Mouse (Mus musculus): Measurements from ENCODE around the gene Osbpl2.

Osbpl2 gene

GRCm38 (mm10) chr2:180201303-180201702 lies 82.2 kb downstream of the Osbpl2 start:
- DNase-seq (ENCODE audit: low read depth, low spot score): no peak

DNA sequence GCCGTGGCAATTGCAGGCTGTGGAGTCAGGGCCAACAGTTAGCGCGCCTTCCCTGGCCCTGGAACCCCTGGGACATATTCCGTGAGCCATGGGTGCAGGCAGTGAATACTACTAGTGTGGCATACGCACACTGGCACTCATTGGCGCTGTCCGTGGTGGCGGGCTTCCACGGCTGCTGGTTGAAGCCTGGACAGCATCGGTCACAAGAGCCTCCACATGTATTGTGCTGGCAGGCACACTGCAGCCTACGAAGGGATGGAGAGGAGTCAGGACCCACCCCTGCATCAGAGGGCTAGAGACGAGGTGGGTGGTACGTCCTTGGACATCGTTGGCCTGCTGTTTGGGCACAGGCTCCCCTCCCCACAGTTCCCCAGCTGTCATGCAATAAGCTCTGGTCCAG lies 83.2 kb downstream of the Osbpl2 start:
- DNase-seq (ENCODE audit: low read depth, low spot score): no peak

- DNase-seq (ENCODE audit: low read depth, low spot score): no peak
These were observed 83.7 kb downstream of the Osbpl2 start for GRCm38 (mm10) chr2:180202805-180203204.

DNA sequence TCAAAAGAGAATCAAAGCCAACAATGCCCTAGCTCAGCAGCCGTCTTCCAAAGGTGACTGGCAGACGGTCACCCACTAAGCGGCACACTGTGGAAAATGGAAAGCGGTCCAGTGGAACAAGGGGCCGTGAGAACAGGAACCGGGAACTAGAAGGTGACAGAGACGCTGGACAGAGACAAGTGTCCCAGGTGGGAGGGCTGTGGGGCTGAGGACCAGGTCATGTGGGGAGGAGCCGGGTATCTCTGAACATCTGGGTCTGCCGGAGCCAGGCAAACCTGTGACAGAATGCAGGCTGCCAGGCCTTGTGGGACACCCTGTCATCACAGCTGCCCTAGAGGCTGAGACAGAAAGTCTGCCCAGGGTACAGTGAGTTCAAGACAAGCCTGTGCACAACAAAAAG lies 85.4 kb downstream of the Osbpl2 start:
- no peak for DNase-seq (ENCODE audit: low read depth, low spot score)

- no peak for DNase-seq (ENCODE audit: low read depth, low spot score)
These were observed 86.2 kb downstream of the Osbpl2 start for GRCm38 (mm10) chr2:180205083-180205955.

GRCm38 (mm10) chr2:180205956-180206280 lies 86.8 kb downstream of the Osbpl2 start:
- DNase-seq (ENCODE audit: low read depth, low spot score): no peak

DNA sequence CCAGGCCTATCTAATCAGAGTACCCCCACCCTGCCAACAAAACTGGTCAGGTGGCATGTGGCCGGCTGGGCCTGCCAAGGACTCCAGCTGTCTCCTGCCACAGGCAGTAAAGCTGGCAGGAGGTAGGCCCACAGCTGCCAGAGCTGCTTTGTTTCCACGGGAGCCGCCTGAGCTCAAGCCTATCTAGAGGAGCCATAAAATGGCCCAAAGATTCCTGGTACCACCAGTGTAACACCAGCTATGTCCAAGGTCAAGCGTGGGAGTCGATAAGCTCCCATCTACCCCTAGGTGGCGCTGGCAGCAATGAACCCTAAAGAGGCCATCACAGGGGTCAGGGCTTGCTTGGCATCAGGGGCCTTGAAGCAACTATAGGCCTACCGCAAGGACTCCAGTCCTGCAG lies 88.7 kb downstream of the Osbpl2 start:
- DNase-seq (ENCODE audit: low read depth, low spot score): no peak

GRCm38 (mm10) chr2:180208976-180209375 lies 89.9 kb downstream of the Osbpl2 start:
- no peak for DNase-seq (ENCODE audit: low read depth, low spot score)

GRCm38 (mm10) chr2:180212255-180212654 lies 93.1 kb downstream of the Osbpl2 start:
- DNase-seq (ENCODE audit: low read depth, low spot score): no peak
